Mouse (Mus musculus) liver, postnatal 0 days (tissue): ENCODE data around the gene Armh3. TPM values are rescaled to one million over a fixed set of nuclear protein-coding genes. Genes with fewer than 3 reads are reported as not detected.

Source experiments
- ATAC-seq: fragments of 200-750 bp; cut with Nextera tagmentation; 2 replicates; pipeline ENCODE4 v1.8.0; 2017; ENCODE audit warnings: mild to moderate bottlenecking, moderate library complexity
- DNase-seq: peaks from one replicate; pipeline ENCODE4 v3.0.0-alpha.2; 2016
- H3K27ac ChIP-seq: fragments of 300-500 bp; sonication (generic); 2 replicates; pipeline ENCODE4 v1.5.1; 2014; ENCODE audit warnings: antibody characterized with exemption, moderate library complexity, mild to moderate bottlenecking, low read depth
- H3K27me3 ChIP-seq: fragments of 300-500 bp; sonication (generic); 2 replicates; pipeline ENCODE4 v1.6.1; 2014; ENCODE audit warnings: low read length, control low read depth, mixed read lengths; ENCODE audit not compliant: insufficient read depth
- H3K36me3 ChIP-seq: fragments of 300-500 bp; sonication (generic); replicated peaks from 2 replicates; pipeline ENCODE4 v1.6.1; 2014; ENCODE audit warnings: mild to moderate bottlenecking, control low read depth, low read length, moderate library complexity, mixed read lengths; ENCODE audit not compliant: insufficient read depth
- H3K4me1 ChIP-seq: fragments of 300-500 bp; sonication (generic); 2 replicates; pipeline ENCODE4 v1.6.1; 2014; ENCODE audit warnings: antibody characterized with exemption, mild to moderate bottlenecking, control low read depth; ENCODE audit not compliant: insufficient read depth
- H3K4me2 ChIP-seq: fragments of 300-500 bp; sonication (generic); 2 replicates; pipeline ENCODE4 v1.6.1; 2014; ENCODE audit warnings: low read depth, mild to moderate bottlenecking, low read length, moderate library complexity, mixed read lengths
- H3K4me3 ChIP-seq: fragments of 300-500 bp; sonication (generic); 2 replicates; pipeline ENCODE4 v1.5.1; 2014; ENCODE audit warnings: low read depth, low read length
- H3K9ac ChIP-seq: fragments of 300-500 bp; sonication (generic); replicated peaks from 2 replicates; pipeline ENCODE4 v1.6.1; 2014; ENCODE audit warnings: mild to moderate bottlenecking, moderate library complexity
- H3K9me3 ChIP-seq: fragments of 300-500 bp; sonication (generic); 2 replicates; pipeline ENCODE4 v1.6.1; 2016; ENCODE audit warnings: mild to moderate bottlenecking, control low read depth, low read length, mixed read lengths
- CTCF ChIP-seq: sonication (generic); IDR thresholded peaks from 2 replicates; pipeline ENCODE4 v1.5.1; 2016; ENCODE audit warnings: antibody characterized with exemption, low read depth
- EP300 ChIP-seq: IDR thresholded peaks from 2 replicates; pipeline ENCODE4 v1.6.1; 2016; ENCODE audit warnings: antibody characterized with exemption, low read depth, mild to moderate bottlenecking
- WGBS: fragments of 180-500 bp; shearing (Covaris S2); extraction: QIAGEN DNeasy Blood & Tissue Kit; methylation state at CpG from one replicate; pipeline ENCODE4 v1.1.7; 2014; ENCODE audit not compliant: insufficient replicate concordance; 5-methylcytosine and 5-hydroxymethylcytosine counted together
- polyA plus RNA-seq: library from polyadenylated mRNA; unstranded; fragments of >200 nt; fragmentation: Nextera tagmentation; extraction: Ambion mirVana; gene quantifications from 2 replicates; pipeline ENCODE4 v1.2.1, GENCODE M21; 2015

Gene Armh3
- polyA plus RNA-seq, 1 experiment from 2014 or later, result 3.5 TPM

GRCm38 (mm10) chr19:45984379-45984778 lies 13.9 kb downstream of the Armh3 start:
- H3K4me1 ChIP-seq, result no peaks in the 10 kb centered on the region
- no peaks in the 10 kb centered on the region for H3K36me3 ChIP-seq
- H3K27me3 ChIP-seq, result no peaks in the 10 kb centered on the region
- H3K9ac ChIP-seq, result no peak overlapping the region
- ATAC-seq (no peak), DNase-seq (no peak)
- no peaks in the 10 kb centered on the region for H3K9me3 ChIP-seq
- H3K4me2 ChIP-seq, result no peak overlapping the region
- H3K4me3 ChIP-seq, result no peak overlapping the region
- TF ChIP-seq CTCF, result no peak
- TF ChIP-seq EP300, result no peak
- peak overlapping the region; percentile 44; the same call in 1 of the 2 replicates for H3K27ac ChIP-seq

- Histone ChIP-seq H3K36me3 (peaks cover 7% of the 10 kb centered on the region; the same call in 1 of the 2 replicates), H3K4me1 (no peaks in the 10 kb centered on the region), H3K9me3 (no peaks in the 10 kb centered on the region), H3K4me2 (no peak overlapping the region), H3K27ac (no peak overlapping the region), H3K4me3 (no peak overlapping the region), H3K9ac (no peak overlapping the region), H3K27me3 (no peaks in the 10 kb centered on the region)
- WGBS, result 66% methylated on average over 5 of the region's 5 CpGs
- DNase-seq (no peak), ATAC-seq (no peak)
- TF ChIP-seq EP300, result no peak
- peak; percentile 15; the same call in 1 of the 2 replicates for TF ChIP-seq CTCF
Measured at GRCm38 (mm10) chr19:45960770-45961169, 37.5 kb downstream of the Armh3 start.

- H3K27ac ChIP-seq, result no peak overlapping the region
- H3K4me2 ChIP-seq, result no peak overlapping the region
- DNase-seq (no peak), ATAC-seq (no peak)
- no peak overlapping the region for H3K9ac ChIP-seq
- 84% methylated on average over 7 of the region's 7 CpGs for WGBS
- H3K4me3 ChIP-seq, result no peak overlapping the region
- TF ChIP-seq EP300, result no peak
- TF ChIP-seq CTCF, result no peak
- no peaks in the 10 kb centered on the region for H3K9me3 ChIP-seq
- H3K36me3 ChIP-seq, result peaks cover 6% of the 10 kb centered on the region; the same call in 1 of the 2 replicates
- H3K4me1 ChIP-seq, result no peaks in the 10 kb centered on the region
- no peaks in the 10 kb centered on the region for H3K27me3 ChIP-seq
Measured at GRCm38 (mm10) chr19:45956736-45957135, 41.6 kb downstream of the Armh3 start.

- no peak overlapping the region for H3K4me3 ChIP-seq
- H3K9me3 ChIP-seq, result no peaks in the 10 kb centered on the region
- DNase-seq, result no peak
- H3K4me2 ChIP-seq, result no peak overlapping the region
- H3K9ac ChIP-seq, result no peak overlapping the region
- no peak for TF ChIP-seq EP300
- TF ChIP-seq CTCF, result peak; percentile 81
- H3K27me3 ChIP-seq, result no peaks in the 10 kb centered on the region
- no peak overlapping the region for H3K27ac ChIP-seq
- H3K4me1 ChIP-seq, result no peaks in the 10 kb centered on the region
- no peak for ATAC-seq
- H3K36me3 ChIP-seq, result peaks cover 7% of the 10 kb centered on the region; the same call in 1 of the 2 replicates
- 11% methylated on average over 3 of the region's 3 CpGs for WGBS
Measured at GRCm38 (mm10) chr19:45953286-45953685, 45.0 kb downstream of the Armh3 start.

- H3K27me3 ChIP-seq, result no peaks in the 10 kb centered on the region
- WGBS, result 79% methylated on average over 6 of the region's 6 CpGs
- TF ChIP-seq CTCF, result no peak
- no peak for TF ChIP-seq EP300
- H3K4me2 ChIP-seq, result no peak overlapping the region
- H3K9ac ChIP-seq, result no peak overlapping the region
- no peaks in the 10 kb centered on the region for H3K9me3 ChIP-seq
- H3K27ac ChIP-seq, result no peak overlapping the region
- peaks cover 14% of the 10 kb centered on the region for H3K36me3 ChIP-seq
- H3K4me1 ChIP-seq, result no peaks in the 10 kb centered on the region
- no peak overlapping the region for H3K4me3 ChIP-seq
- DNase-seq (no peak), ATAC-seq (no peak)
Measured at GRCm38 (mm10) chr19:45949236-45949635, 49.1 kb downstream of the Armh3 start.

GRCm38 (mm10) chr19:45947764-45948163 lies 50.5 kb downstream of the Armh3 start:
- Histone ChIP-seq H3K4me3 (no peak overlapping the region), H3K4me1 (no peaks in the 10 kb centered on the region), H3K27me3 (no peaks in the 10 kb centered on the region), H3K27ac (no peak overlapping the region), H3K9me3 (no peaks in the 10 kb centered on the region), H3K4me2 (no peak overlapping the region), H3K9ac (no peak overlapping the region), H3K36me3 (peaks cover 14% of the 10 kb centered on the region)
- WGBS, result 78% methylated on average over 2 of the region's 2 CpGs
- ATAC-seq, result no peak
- DNase-seq, result no peak
- TF ChIP-seq CTCF (no peak), EP300 (no peak)

GRCm38 (mm10) chr19:45947286-45947685 lies 51.0 kb downstream of the Armh3 start:
- DNase-seq (no peak), ATAC-seq (no peak)
- TF ChIP-seq CTCF, result no peak
- TF ChIP-seq EP300, result no peak
- Histone ChIP-seq H3K27me3 (no peaks in the 10 kb centered on the region), H3K4me2 (no peak overlapping the region), H3K36me3 (peaks cover 10% of the 10 kb centered on the region), H3K9me3 (no peaks in the 10 kb centered on the region), H3K9ac (no peak overlapping the region), H3K4me1 (no peaks in the 10 kb centered on the region), H3K27ac (no peak overlapping the region), H3K4me3 (no peak overlapping the region)
- 87% methylated on average over 2 of the region's 2 CpGs for WGBS
